Mouse (Mus musculus): ENCODE data around the gene Cd200. TPM values are rescaled to one million over a fixed set of nuclear protein-coding genes. Genes with fewer than 3 reads are reported as not detected.
"Not testable (repeated sequence)": the region's sequence is repeated elsewhere in the genome, so short reads cannot be mapped to it uniquely, and the experiment has no call there.

The Cd200 gene
- 0.52 and 0.84 TPM in 2 replicates for polyA plus RNA-seq (2015; fragmentation: Nextera tagmentation; extraction: Ambion mirVana)

DNA sequence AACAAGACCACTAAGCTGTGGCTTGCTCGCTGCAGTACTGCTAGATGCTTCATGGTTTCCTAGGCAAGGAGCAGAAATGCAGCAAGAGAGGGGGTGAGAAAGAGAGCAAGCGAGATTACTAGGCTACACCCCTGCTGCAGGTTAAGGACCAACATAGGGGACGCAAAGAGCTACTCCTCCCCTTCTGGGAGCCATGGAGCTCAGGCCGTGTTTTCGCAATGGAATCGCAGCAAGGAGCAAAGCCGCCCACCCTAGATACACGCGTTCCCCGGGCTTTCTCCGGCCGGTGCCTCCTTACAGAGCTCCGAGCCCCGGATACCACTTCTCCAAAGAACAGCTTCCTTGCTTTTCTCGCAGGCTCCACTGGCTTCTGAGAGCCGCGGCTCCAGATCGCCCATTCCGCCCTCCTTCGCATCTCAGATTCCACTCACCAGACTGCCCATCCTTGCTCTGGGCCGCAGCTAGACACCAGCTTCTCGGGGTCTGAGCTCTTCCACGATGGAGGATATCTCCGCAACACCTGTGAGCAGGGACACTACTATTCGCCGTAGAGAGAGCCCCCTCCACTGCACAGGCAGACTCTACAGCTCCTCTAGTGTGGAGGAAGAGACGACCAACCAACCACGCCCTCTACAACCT, at the start of gene Cd200:
Gene Cd200, minus strand, starts transcription at position 629 of the 639 bp plus-strand sequence.
- Histone ChIP-seq H3K4me2 (peak within 1 kb of the TSS; percentile 55), H3K36me3 (replicated peaks) (no peaks in the 10 kb centered on the region), H3K9me3 (replicated peaks) (no peaks in the 10 kb centered on the region), H3K4me3 (replicated peaks) (peak within 1 kb of the TSS; percentile 36), H3K27me3 (peaks cover 15% of the 10 kb centered on the region), H3K27ac (replicated peaks) (no peak within 1 kb of the TSS), H3K4me1 (replicated peaks) (no peaks in the 10 kb centered on the region), H3K9ac (no peak within 1 kb of the TSS)
- WGBS (ENCODE audit: insufficient replicate concordance) = 1% methylated on average over 28 of the region's 28 CpGs
- no peak for ATAC-seq (ENCODE audit: insufficient read depth)

DNA sequence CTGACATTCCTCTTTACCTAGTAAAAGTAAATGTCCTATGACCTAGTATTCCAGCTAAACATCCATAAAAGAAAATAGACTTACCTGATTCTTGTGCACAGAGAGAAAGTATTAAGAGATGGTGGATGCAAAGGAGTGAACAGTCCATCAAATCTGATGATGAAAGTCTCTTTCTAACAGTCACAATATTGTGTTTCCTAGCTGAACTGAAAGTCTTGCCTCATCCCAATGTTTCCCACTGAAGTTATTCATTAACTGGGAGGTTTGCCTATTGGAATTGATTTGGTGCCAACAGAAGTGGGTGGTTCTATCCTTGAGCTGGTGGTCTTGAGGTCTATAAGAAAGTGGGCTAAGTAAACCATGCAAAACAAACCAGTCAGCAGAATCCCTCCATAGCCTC, 45.9 kb upstream of the Cd200 start:
- no peak overlapping the region for H3K9ac ChIP-seq
- no peak overlapping the region for H3K4me2 ChIP-seq
- H3K27me3 ChIP-seq = no peaks in the 10 kb centered on the region
- no peak for ATAC-seq (ENCODE audit: insufficient read depth)
- H3K4me1 ChIP-seq (replicated peaks) = no peaks in the 10 kb centered on the region
- H3K9me3 ChIP-seq (replicated peaks) = no peaks in the 10 kb centered on the region
- no peaks in the 10 kb centered on the region for H3K36me3 ChIP-seq (replicated peaks)
- H3K27ac ChIP-seq (replicated peaks) = no peak overlapping the region
- H3K4me3 ChIP-seq (replicated peaks) = no peak overlapping the region

DNA sequence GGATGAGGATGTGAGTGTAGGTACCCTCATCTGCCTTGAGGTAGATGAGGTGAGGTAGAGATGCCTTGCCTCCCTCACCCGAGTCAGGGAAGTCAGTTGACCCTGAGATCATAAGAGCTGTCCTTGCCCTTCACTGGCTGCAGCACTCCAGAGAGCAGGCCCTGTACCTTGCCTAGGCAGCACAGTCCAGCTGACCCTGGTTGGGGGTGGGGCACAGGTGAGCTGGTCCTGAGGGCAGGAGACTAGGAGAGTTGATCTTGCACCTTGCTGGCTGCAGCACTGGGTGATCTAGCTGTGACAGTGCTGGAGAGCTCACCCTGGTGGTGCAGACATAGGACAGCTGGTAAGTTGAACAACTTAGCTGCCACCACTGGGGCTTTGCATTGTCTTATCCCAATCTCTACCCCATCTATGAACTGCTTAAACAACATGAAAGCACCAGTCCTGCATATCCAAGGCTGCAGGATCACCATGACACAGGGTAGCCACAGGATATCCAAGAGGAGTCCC, 28.4 kb upstream of the Cd200 start:
- Histone ChIP-seq H3K27me3 (no peaks in the 10 kb centered on the region), H3K27ac (replicated peaks) (no peak overlapping the region), H3K4me1 (replicated peaks) (no peaks in the 10 kb centered on the region), H3K4me3 (replicated peaks) (no peak overlapping the region), H3K9me3 (replicated peaks) (no peaks in the 10 kb centered on the region), H3K9ac (no peak overlapping the region), H3K36me3 (replicated peaks) (no peaks in the 10 kb centered on the region), H3K4me2 (no peak overlapping the region)
- 45% methylated on average over 1 of the region's 1 CpGs for WGBS (ENCODE audit: insufficient replicate concordance)
- no peak for ATAC-seq (ENCODE audit: insufficient read depth)

DNA sequence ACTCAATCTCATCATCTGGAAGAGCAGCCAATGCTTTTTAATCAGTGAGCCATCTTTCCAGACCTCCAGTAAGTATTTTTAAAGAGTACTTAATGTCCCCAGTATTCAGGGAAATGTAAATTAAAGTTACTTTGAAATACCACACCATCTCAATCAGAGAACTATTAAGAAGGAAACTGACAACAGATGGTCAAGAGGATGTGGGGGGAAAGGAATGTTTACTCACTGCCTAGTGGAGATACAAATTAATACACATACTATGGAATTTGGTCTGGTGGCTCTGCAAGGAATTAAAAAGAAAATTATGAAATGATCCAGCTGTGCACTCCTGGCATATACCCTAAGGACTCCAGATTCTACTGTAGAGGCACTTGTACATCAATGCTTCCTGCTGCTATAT, 26.7 kb upstream of the Cd200 start:
- Histone ChIP-seq H3K4me3 (replicated peaks) (no peak overlapping the region), H3K27ac (replicated peaks) (no peak overlapping the region), H3K4me2 (no peak overlapping the region), H3K9me3 (replicated peaks) (no peaks in the 10 kb centered on the region), H3K27me3 (no peaks in the 10 kb centered on the region), H3K36me3 (replicated peaks) (no peaks in the 10 kb centered on the region), H3K9ac (no peak overlapping the region), H3K4me1 (replicated peaks) (no peaks in the 10 kb centered on the region)
- ATAC-seq (ENCODE audit: insufficient read depth) = no peak

DNA sequence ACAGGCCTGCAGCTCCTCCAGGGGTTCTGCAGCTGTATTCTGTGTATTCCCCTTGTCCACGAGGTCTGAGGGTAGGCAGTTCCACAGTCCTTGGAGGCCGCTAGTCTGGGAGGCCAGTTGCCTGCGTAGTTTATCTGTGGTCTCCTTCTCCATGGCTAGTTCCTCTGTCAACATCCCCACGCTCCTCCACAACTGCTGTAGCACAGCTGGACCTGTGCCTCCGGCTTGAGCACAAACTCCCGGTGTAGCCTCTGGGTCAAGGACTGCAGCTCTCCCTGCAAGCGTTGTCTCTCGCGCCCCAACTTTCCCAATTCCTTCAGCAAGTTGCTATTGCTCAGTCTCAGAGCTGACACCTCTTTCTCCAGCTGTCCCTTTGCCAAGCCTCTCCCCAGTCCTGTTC, 18.8 kb upstream of the Cd200 start:
- 72% methylated on average over 9 of the region's 9 CpGs for WGBS (ENCODE audit: insufficient replicate concordance)
- no peak overlapping the region for H3K4me2 ChIP-seq
- no peaks in the 10 kb centered on the region for H3K36me3 ChIP-seq (replicated peaks)
- no peak for ATAC-seq (ENCODE audit: insufficient read depth)
- no peaks in the 10 kb centered on the region for H3K4me1 ChIP-seq (replicated peaks)
- no peaks in the 10 kb centered on the region for H3K27me3 ChIP-seq
- H3K4me3 ChIP-seq (replicated peaks) = no peak overlapping the region
- no peak overlapping the region for H3K9ac ChIP-seq
- no peak overlapping the region for H3K27ac ChIP-seq (replicated peaks)
- no peaks in the 10 kb centered on the region for H3K9me3 ChIP-seq (replicated peaks)

DNA sequence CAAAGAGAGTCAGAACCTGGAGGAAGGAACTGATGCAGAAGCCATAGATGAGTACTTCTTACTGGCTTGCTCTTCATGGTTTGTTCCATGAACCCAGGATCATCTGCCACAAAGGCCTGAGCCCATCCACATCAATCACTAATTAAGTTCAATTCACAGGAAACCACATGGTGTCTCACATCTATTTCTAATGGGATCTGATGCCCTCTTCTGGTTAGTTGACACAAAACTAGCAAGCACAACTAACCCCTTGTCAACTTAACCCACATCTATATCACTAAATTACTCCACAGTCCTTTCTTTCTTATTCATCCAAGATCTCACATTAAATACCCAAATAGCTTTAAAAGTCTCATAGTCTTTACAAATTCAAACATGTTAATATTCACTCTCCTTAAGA, 4.6 kb upstream of the Cd200 start:
- no peaks in the 10 kb centered on the region for H3K4me1 ChIP-seq (replicated peaks)
- H3K36me3 ChIP-seq (replicated peaks) = no peaks in the 10 kb centered on the region
- ATAC-seq (ENCODE audit: insufficient read depth) = no peak
- no peak overlapping the region for H3K4me2 ChIP-seq
- peaks cover 6% of the 10 kb centered on the region for H3K27me3 ChIP-seq
- no peak overlapping the region for H3K4me3 ChIP-seq (replicated peaks)
- no peaks in the 10 kb centered on the region for H3K9me3 ChIP-seq (replicated peaks)
- H3K27ac ChIP-seq (replicated peaks) = no peak overlapping the region
- no peak overlapping the region for H3K9ac ChIP-seq

DNA sequence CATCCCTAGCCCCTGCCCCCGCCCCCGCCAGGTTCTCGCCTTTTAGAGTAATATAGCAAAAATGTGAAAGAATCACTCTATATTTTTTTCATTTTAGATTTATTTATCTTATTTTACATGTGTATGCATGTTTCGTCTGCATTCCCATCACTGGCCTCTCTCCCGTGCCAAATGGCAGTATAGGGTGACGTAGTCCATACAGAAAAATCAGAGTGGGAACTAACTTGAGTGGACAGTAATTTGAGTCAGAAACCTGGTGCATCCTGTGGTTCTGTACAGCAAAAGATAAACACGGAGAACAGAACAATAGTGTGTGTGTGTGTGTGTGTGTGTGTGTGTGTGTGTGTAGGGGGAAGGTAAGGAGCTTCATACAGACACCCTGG, 202 bp upstream of the Cd200 start:
- H3K4me1 ChIP-seq (replicated peaks); H3K27ac ChIP-seq (replicated peaks); H3K9ac ChIP-seq; H3K9me3 ChIP-seq (replicated peaks); ATAC-seq (ENCODE audit: insufficient read depth); H3K4me3 ChIP-seq (replicated peaks); H3K36me3 ChIP-seq (replicated peaks): not testable (repeated sequence)
- peaks cover 15% of the 10 kb centered on the region for H3K27me3 ChIP-seq
- WGBS (ENCODE audit: insufficient replicate concordance) = 27% methylated on average over 7 of the region's 7 CpGs
- H3K4me2 ChIP-seq = peak overlapping the region; percentile 55

DNA sequence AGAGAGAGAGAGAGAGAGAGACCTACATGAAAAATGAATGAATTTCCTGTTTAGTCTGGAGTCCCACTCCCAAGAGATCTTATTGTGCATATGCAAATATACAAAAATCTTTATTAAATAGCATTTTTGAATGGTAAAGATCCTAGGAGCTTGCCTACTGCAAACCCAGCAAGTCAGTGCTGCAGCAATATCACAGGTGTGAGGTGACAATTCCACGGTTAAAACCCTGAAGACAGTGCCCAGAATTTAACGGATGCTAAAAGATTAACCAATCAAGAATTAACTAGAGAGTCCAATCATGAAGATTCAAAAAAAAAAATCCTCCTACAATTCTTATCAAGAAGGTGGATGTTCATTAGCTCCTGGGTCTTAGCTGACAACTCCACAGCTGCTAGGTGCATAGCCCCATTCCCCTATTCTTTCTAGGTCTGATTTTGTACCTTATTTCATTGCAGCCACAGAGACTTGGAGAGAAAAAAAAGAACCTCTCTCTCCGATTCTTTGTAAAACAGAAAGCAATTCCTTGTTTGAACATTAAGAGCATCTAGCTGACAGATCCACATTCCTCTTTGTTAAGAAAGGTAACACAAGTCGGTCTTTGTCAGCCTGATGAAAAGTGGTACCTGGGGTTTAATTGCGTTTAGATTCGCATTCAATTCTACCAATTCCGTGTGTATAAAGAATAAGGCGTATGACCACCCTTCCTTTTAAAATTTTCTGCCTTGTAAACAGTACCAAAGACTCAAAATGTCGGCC, 1.0 kb downstream of the Cd200 start:
- WGBS (ENCODE audit: insufficient replicate concordance) = 33% methylated on average over 9 of the region's 9 CpGs
- ATAC-seq (ENCODE audit: insufficient read depth) = no peak
- no peak overlapping the region for H3K9ac ChIP-seq
- H3K4me1 ChIP-seq (replicated peaks) = no peaks in the 10 kb centered on the region
- H3K4me2 ChIP-seq = 0 out of 2 replicates have a peak overlapping the region, but pooled peaks have one; percentile 55
- H3K36me3 ChIP-seq (replicated peaks) = no peaks in the 10 kb centered on the region
- H3K27me3 ChIP-seq = peaks cover 15% of the 10 kb centered on the region
- peak overlapping the region; percentile 36; the same call in 1 of the 2 replicates for H3K4me3 ChIP-seq (replicated peaks)
- H3K9me3 ChIP-seq (replicated peaks) = no peaks in the 10 kb centered on the region
- no peak overlapping the region for H3K27ac ChIP-seq (replicated peaks)

DNA sequence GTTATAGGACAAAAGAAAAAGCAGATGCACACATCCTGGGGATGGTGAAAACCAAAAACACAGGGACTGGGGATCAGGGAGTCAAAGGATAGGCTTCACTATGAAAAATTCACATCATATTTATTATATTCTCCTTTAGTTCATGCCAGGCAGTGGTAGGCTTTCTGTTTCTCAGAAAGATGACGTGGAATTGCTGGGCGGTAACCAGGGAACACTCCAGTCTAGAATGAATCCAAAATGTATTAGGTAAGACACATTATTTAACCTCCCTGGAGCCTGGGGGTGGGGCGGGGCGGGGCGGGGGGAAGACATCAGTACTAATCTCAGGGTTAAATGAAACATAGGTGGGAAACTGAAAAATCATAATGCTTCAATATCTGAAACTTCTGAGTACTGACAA, 1.8 kb downstream of the Cd200 start:
- Histone ChIP-seq H3K27me3 (peaks cover 15% of the 10 kb centered on the region), H3K4me2 (no peak overlapping the region), H3K9me3 (replicated peaks) (no peaks in the 10 kb centered on the region), H3K4me3 (replicated peaks) (no peak overlapping the region), H3K27ac (replicated peaks) (no peak overlapping the region), H3K4me1 (replicated peaks) (no peaks in the 10 kb centered on the region), H3K36me3 (replicated peaks) (no peaks in the 10 kb centered on the region), H3K9ac (no peak overlapping the region)
- ATAC-seq (ENCODE audit: insufficient read depth) = no peak
- WGBS (ENCODE audit: insufficient replicate concordance) = 70% methylated on average over 5 of the region's 5 CpGs

DNA sequence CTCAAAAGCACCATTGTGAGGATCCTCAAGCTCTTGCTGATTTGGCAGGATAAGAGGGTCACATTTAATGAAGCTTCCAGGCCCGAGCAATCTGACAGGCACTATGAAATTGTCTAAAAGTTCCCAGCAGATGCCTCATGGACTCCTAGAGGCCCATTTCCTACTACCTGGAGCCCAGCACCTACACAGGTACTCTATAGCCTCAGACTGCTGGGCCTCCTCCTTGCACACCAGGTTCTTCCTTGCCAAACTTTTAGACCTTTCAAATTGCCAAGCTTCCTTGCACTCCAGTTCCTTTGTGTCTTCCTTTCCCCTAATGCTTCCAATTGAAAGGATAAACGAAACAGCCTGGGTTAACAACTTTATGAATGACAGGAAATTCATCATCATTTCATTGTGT, 5.9 kb downstream of the Cd200 start:
- Histone ChIP-seq H3K4me3 (replicated peaks) (no peak overlapping the region), H3K27me3 (0 out of 2 replicates have a peak, but pooled peaks cover 4% of the 10 kb centered on the region), H3K9ac (no peak overlapping the region), H3K27ac (replicated peaks) (no peak overlapping the region), H3K9me3 (replicated peaks) (no peaks in the 10 kb centered on the region), H3K4me1 (replicated peaks) (no peaks in the 10 kb centered on the region), H3K36me3 (replicated peaks) (no peaks in the 10 kb centered on the region), H3K4me2 (no peak overlapping the region)
- no peak for ATAC-seq (ENCODE audit: insufficient read depth)
- WGBS (ENCODE audit: insufficient replicate concordance) = 43% methylated on average over 2 of the region's 2 CpGs

DNA sequence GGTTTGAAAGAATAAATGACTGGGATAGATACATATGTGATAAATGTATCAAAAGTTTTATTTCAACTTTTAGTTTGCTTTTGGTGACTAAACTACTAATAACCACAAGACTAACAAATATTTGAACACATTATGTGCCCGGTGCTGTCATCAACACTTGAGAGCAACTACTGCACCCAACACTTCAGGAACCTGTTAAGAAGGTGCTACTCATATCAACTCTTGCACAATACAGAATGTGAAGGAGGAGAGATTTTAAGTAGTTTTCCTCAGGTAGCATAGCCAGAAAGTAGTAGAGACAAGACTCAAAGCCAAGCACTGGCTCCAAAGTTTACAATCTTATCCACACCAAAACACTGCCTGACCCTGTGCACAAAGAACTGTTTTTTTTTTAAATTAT, 6.8 kb downstream of the Cd200 start:
- no peak overlapping the region for H3K4me2 ChIP-seq
- 66% methylated on average over 1 of the region's 1 CpGs for WGBS (ENCODE audit: insufficient replicate concordance)
- H3K9ac ChIP-seq = no peak overlapping the region
- no peaks in the 10 kb centered on the region for H3K36me3 ChIP-seq (replicated peaks)
- H3K4me3 ChIP-seq (replicated peaks) = no peak overlapping the region
- H3K27me3 ChIP-seq = no peaks in the 10 kb centered on the region
- no peaks in the 10 kb centered on the region for H3K4me1 ChIP-seq (replicated peaks)
- no peak for ATAC-seq (ENCODE audit: insufficient read depth)
- H3K9me3 ChIP-seq (replicated peaks) = no peaks in the 10 kb centered on the region
- no peak overlapping the region for H3K27ac ChIP-seq (replicated peaks)
